Mouse (Mus musculus) stomach, embryonic 15.5 days (tissue): ENCODE measurements around the gene Klhl22. TPM values are rescaled to one million over a fixed set of nuclear protein-coding genes. Genes with fewer than 3 reads are reported as not detected.

ENCODE experiments used
- ATAC-seq: fragments of 200-750 bp; cut with Nextera tagmentation; 2 replicates; pipeline ENCODE4 v1.8.0; 2017; ENCODE audit warnings: low read depth, moderate number of reproducible peaks, moderate TSS enrichment; ENCODE audit not compliant: insufficient read depth, low FRiP score
- H3K27ac ChIP-seq: fragments of 300-500 bp; sonication (generic); 2 replicates; pipeline ENCODE4 v1.5.1; 2015; ENCODE audit warnings: mild to moderate bottlenecking, inconsistent platforms
- H3K27me3 ChIP-seq: fragments of 300-500 bp; sonication (generic); replicated peaks from 2 replicates; pipeline ENCODE4 v1.6.1; 2015; ENCODE audit warnings: inconsistent platforms
- H3K36me3 ChIP-seq: fragments of 300-500 bp; sonication (generic); 2 replicates; pipeline ENCODE4 v1.6.1; 2015; ENCODE audit warnings: inconsistent platforms
- H3K4me1 ChIP-seq: fragments of 300-500 bp; sonication (generic); 2 replicates; pipeline ENCODE4 v1.6.1; 2015; ENCODE audit warnings: inconsistent platforms
- H3K4me2 ChIP-seq: fragments of 300-500 bp; sonication (generic); 2 replicates; pipeline ENCODE4 v1.6.1; 2015; ENCODE audit warnings: mild to moderate bottlenecking, inconsistent platforms
- H3K4me3 ChIP-seq: fragments of 300-500 bp; sonication (generic); replicated peaks from 2 replicates; pipeline ENCODE4 v1.5.1; 2015; ENCODE audit warnings: inconsistent platforms
- H3K9ac ChIP-seq: fragments of 300-500 bp; sonication (generic); 2 replicates; pipeline ENCODE4 v1.6.1; 2015; ENCODE audit warnings: inconsistent platforms
- H3K9me3 ChIP-seq: fragments of 300-500 bp; sonication (generic); 2 replicates; pipeline ENCODE4 v1.6.1; 2016; ENCODE audit warnings: inconsistent platforms
- WGBS: fragments of 180-500 bp; shearing (Covaris S2); methylation state at CpG from one replicate; pipeline ENCODE4 v1.1.7; 2015; 5-methylcytosine and 5-hydroxymethylcytosine counted together
- polyA plus RNA-seq: library from polyadenylated mRNA; unstranded; fragments of >200 nt; fragmentation: Nextera tagmentation; extraction: Ambion mirVana; gene quantifications from 2 replicates; pipeline ENCODE4 v1.2.1, GENCODE M21; 2015

Gene Klhl22
- 57.4 and 57.6 TPM in 2 replicates for polyA plus RNA-seq

- peak within 1 kb of the TSS; percentile 64 for H3K4me3 ChIP-seq
- ATAC-seq: peak; percentile 86
- WGBS: under 1% methylated on average over 25 of the region's 28 CpGs
- peak within 1 kb of the TSS; percentile 76 for H3K9ac ChIP-seq
- H3K27ac ChIP-seq: peak within 1 kb of the TSS; percentile 64
- no peaks in the 10 kb centered on the region for H3K9me3 ChIP-seq
- H3K36me3 ChIP-seq: no peaks in the 10 kb centered on the region
- peak within 1 kb of the TSS; percentile 93 for H3K4me2 ChIP-seq
- H3K27me3 ChIP-seq: no peaks in the 10 kb centered on the region
- peaks cover 27% of the 10 kb centered on the region for H3K4me1 ChIP-seq
These were observed at the start of gene Klhl22 for GRCm38 (mm10) chr16:17759344-17759773. Gene Klhl22 (plus strand): TSS chr16:17759618.

GRCm38 (mm10) chr16:17717791-17718190 is 41.6 kb upstream of the Klhl22 start:
- H3K9me3 ChIP-seq: no peaks in the 10 kb centered on the region
- ATAC-seq: no peak

GRCm38 (mm10) chr16:17721114-17721808 is 38.2 kb upstream of the Klhl22 start:
- Histone ChIP-seq H3K9me3 (no peaks in the 10 kb centered on the region), H3K4me2 (peak overlapping the region; percentile 86), H3K9ac (0 out of 2 replicates have a peak overlapping the region, but pooled peaks have one; percentile 80), H3K4me1 (peaks cover 15% of the 10 kb centered on the region), H3K36me3 (no peaks in the 10 kb centered on the region), H3K27me3 (no peaks in the 10 kb centered on the region), H3K27ac (no peak overlapping the region), H3K4me3 (peak overlapping the region; percentile 83)
- no peak for ATAC-seq
- 63% methylated on average over 9 of the region's 9 CpGs for WGBS

More at GRCm38 (mm10) chr16:17717791-17718190, 41.6 kb upstream of the Klhl22 start:
- Histone ChIP-seq H3K4me1 (peaks cover 15% of the 10 kb centered on the region), H3K9ac (no peak overlapping the region), H3K27me3 (no peaks in the 10 kb centered on the region), H3K4me3 (no peak overlapping the region), H3K36me3 (no peaks in the 10 kb centered on the region), H3K4me2 (no peak overlapping the region), H3K27ac (no peak overlapping the region)
- 88% methylated on average over 1 of the region's 1 CpGs for WGBS

GRCm38 (mm10) chr16:17721822-17722460 is 37.5 kb upstream of the Klhl22 start:
- Histone ChIP-seq H3K27ac (peak overlapping the region; percentile 82), H3K4me1 (peaks cover 15% of the 10 kb centered on the region), H3K27me3 (no peaks in the 10 kb centered on the region), H3K4me2 (peak overlapping the region; percentile 86), H3K4me3 (peak overlapping the region; percentile 83), H3K9ac (peak overlapping the region; percentile 80), H3K9me3 (no peaks in the 10 kb centered on the region), H3K36me3 (no peaks in the 10 kb centered on the region)
- 0 out of 2 replicates have a peak, but pooled peaks have one; percentile 9 for ATAC-seq
- 3% methylated on average over 10 of the region's 10 CpGs for whole genome bisulfite sequencing

DNA sequence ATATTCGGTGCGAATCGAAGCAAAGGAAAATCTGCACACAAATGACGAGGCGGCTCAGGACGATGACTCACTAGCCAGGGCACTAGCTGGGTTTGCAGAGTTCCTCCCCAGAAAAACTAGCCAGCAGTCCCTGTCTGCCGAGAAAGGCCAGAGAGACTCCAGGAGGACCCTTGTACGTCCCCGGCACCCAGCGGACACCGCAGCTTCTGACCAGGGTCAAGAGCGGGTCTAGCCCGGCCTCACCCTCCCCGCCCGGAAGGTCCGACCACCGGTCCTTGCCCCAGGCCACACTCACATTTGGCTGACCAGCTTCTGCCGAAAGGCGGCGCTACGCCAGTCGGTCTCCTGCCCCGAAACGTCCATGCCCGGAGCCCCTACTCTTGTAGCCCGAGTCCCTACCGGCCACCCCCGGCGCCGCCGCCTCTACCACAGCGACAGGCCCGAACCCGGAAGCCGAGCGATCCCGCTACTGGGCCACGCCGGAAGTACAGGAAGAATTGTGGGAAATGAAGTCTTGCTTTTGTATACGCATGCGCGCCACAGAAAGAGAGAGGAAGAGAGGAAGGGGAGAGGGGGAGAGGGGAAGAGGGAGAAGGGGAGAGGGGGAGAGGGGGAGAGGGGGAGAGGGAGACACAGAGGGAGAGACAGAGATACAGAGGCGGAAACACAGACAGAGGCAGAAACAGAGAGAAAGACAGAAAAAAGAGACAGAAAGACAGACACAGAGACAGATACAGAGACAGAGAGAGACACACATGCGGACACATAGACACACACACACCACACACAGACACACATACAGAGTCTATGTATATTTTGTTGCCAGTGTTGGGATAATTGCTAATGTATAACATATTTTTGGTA is 36.7 kb upstream of the Klhl22 start:
- peak overlapping the region; percentile 86 for H3K4me2 ChIP-seq
- H3K4me1 ChIP-seq: peaks cover 17% of the 10 kb centered on the region
- no peaks in the 10 kb centered on the region for H3K27me3 ChIP-seq
- H3K4me3 ChIP-seq: peak overlapping the region; percentile 83
- peak; percentile 86 for ATAC-seq
- peak overlapping the region; percentile 82 for H3K27ac ChIP-seq
- WGBS: 1% methylated on average over 41 of the region's 44 CpGs
- no peaks in the 10 kb centered on the region for H3K36me3 ChIP-seq
- no peaks in the 10 kb centered on the region for H3K9me3 ChIP-seq
- peak overlapping the region; percentile 80 for H3K9ac ChIP-seq

DNA sequence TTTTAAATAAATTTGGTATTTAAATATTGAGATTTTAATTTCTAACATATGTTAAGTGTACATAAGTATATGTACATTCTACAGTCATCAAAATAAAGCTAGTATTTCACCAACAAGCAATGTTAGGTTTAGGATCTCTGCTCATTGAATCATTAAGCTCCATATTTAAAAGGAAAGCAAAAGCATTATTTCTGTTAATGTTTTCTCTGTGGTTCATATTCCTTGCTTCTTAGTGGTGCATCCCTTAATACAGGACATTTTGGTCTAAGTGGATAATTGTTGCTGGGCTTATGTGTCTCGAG is 36.1 kb upstream of the Klhl22 start:
- no peak for ATAC-seq
- Histone ChIP-seq H3K4me2 (no peak overlapping the region; the same call in 1 of the 2 replicates), H3K9me3 (no peaks in the 10 kb centered on the region), H3K27me3 (no peaks in the 10 kb centered on the region), H3K4me1 (peaks cover 17% of the 10 kb centered on the region), H3K9ac (no peak overlapping the region), H3K36me3 (no peaks in the 10 kb centered on the region), H3K27ac (no peak overlapping the region), H3K4me3 (peak overlapping the region; percentile 83; the same call in 1 of the 2 replicates)
- 78% methylated on average over 1 of the region's 1 CpGs for WGBS

DNA sequence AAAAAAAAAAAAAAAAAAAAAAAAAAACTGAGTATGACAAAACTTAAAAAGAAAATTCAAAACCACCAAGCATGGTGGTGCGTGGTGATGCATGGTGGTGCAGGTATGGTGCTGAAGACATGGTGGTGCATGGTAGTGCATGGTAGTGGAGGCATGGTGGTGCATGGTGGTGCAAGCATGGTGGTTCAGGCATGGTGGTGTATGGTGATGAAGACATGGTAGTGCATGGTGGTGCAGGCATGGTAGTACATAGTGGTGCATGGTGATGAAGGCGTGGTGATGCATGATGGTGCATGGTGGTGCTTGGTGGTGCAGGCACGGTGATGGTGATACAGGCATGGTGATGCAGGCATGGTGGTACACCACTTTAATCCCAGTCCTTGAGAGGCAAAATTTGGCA is 35.0 kb upstream of the Klhl22 start:
- 95% methylated on average over 3 of the region's 3 CpGs for WGBS
- H3K4me3 ChIP-seq: no peak overlapping the region

DNA sequence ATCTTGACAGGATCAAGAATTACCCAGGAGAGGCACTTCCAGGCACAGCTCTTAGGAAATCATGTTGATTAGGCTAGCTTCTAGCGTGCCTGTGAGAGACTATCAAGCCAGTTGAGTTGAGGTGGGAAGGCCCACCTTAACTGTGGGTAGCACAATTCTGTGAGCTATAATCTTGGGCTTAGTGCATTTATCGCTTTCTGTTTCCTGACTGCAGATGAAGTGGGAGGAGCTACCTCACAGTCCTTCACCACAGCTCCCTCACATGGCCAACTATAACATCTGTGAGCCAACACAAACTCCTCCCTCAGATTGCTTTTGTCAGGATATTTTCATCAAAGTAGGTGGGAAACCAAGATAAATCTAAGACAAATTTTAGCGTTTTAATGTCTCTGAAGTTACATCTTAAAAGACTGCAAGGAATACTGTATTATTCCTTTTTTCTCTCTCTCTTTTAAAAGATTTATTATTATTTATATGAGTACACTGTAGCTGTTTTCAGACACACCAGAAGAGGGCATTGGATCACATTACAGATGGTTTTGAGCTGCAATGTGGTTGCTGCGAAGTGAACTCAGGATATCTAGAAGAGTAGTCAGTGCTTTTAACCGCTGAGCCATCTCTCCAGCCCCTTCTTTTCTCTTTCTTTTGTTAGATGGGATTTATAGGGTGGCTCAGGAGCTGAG is 32.1 kb upstream of the Klhl22 start:
- Histone ChIP-seq H3K9me3 (no peaks in the 10 kb centered on the region), H3K4me3 (no peak overlapping the region), H3K9ac (no peak overlapping the region), H3K4me2 (peak overlapping the region; percentile 36; the same call in 1 of the 2 replicates), H3K27ac (no peak overlapping the region), H3K27me3 (no peaks in the 10 kb centered on the region), H3K36me3 (no peaks in the 10 kb centered on the region), H3K4me1 (peaks cover 2% of the 10 kb centered on the region; the same call in 1 of the 2 replicates)
- WGBS: 17% methylated on average over 5 of the region's 5 CpGs
- ATAC-seq: peak; percentile 45; the same call in 1 of the 2 replicates

More for the DNA sequence above, 35.0 kb upstream of the Klhl22 start:
- no peaks in the 10 kb centered on the region for H3K9me3 ChIP-seq
- no peak overlapping the region for H3K27ac ChIP-seq
- H3K27me3 ChIP-seq: no peaks in the 10 kb centered on the region
- no peak for ATAC-seq
- no peak overlapping the region for H3K4me2 ChIP-seq
- no peaks in the 10 kb centered on the region for H3K36me3 ChIP-seq
- H3K4me1 ChIP-seq: peaks cover 17% of the 10 kb centered on the region
- no peak overlapping the region for H3K9ac ChIP-seq

DNA sequence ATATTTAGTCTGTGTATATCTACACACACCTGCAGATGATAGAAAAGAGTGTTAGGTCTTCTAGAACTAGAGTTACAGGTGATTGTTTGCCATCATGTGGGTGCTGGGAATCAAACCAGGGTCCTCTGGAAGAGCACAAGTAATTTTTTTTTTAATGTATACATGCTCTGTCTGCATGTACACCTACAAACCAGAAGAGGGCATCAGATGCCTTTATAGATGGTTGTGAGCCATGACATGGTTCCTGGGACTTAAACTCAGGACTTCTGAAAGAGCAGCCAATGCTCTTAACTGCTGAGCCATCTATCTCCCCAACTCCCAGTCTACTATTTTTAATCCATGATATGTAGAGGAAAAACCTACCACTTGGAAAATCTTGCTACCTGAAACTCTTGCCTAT is 29.4 kb upstream of the Klhl22 start:
- no peak overlapping the region for H3K4me2 ChIP-seq
- ATAC-seq: no peak
- H3K9me3 ChIP-seq: no peaks in the 10 kb centered on the region
- no peak overlapping the region for H3K27ac ChIP-seq
- H3K27me3 ChIP-seq: no peaks in the 10 kb centered on the region
- no peaks in the 10 kb centered on the region for H3K36me3 ChIP-seq
- H3K4me1 ChIP-seq: peaks cover 2% of the 10 kb centered on the region; the same call in 1 of the 2 replicates
- H3K9ac ChIP-seq: no peak overlapping the region
- no peak overlapping the region for H3K4me3 ChIP-seq

GRCm38 (mm10) chr16:17732021-17732420 is 27.4 kb upstream of the Klhl22 start:
- no peak overlapping the region for H3K4me3 ChIP-seq
- no peaks in the 10 kb centered on the region for H3K36me3 ChIP-seq
- no peak overlapping the region for H3K4me2 ChIP-seq
- no peak overlapping the region for H3K9ac ChIP-seq
- H3K27me3 ChIP-seq: no peaks in the 10 kb centered on the region
- no peak for ATAC-seq
- no peaks in the 10 kb centered on the region for H3K9me3 ChIP-seq
- no peak overlapping the region for H3K27ac ChIP-seq
- 36% methylated on average over 3 of the region's 3 CpGs for WGBS
- H3K4me1 ChIP-seq: peaks cover 2% of the 10 kb centered on the region; the same call in 1 of the 2 replicates

DNA sequence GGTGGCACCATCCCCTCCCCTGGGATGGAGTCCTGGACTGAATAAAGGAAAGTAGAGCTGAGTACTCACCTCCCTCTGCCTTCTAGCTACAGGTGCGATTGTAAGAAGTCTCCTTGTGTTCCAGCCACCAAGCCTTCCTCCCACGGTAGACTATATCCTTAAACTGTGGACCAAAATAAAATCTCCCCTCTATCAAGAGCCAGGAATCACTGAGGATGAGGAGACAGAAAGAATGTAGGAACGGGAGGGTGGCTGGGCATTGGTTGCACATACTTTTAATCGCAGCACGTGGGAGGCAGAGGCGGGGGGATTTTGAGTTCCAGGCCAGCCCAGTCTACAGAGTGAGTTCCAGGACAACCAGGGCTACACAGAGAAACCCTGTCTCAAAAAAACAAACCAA is 27.0 kb upstream of the Klhl22 start:
- WGBS: 63% methylated on average over 6 of the region's 6 CpGs
- Histone ChIP-seq H3K27ac (no peak overlapping the region), H3K27me3 (no peaks in the 10 kb centered on the region), H3K9ac (no peak overlapping the region), H3K4me1 (no peaks in the 10 kb centered on the region), H3K4me3 (no peak overlapping the region), H3K4me2 (no peak overlapping the region), H3K36me3 (no peaks in the 10 kb centered on the region), H3K9me3 (no peaks in the 10 kb centered on the region)
- no peak for ATAC-seq
